Mouse (Mus musculus): ENCODE data around the gene Cdh10. TPM values are rescaled to one million over a fixed set of nuclear protein-coding genes. Genes with fewer than 3 reads are reported as not detected.

The Cdh10 gene
- polyA plus RNA-seq (2015; fragmentation: Nextera tagmentation; extraction: Ambion mirVana) = not detected in 2 replicates

GRCm38 (mm10) chr15:18818185-18818973 is at the start of gene Cdh10:
Cdh10 (plus strand) TSS chr15:18818947.
- no peaks in the 10 kb centered on the region for H3K4me1 ChIP-seq (replicated peaks)
- no peak within 1 kb of the TSS for H3K9ac ChIP-seq
- no peaks in the 10 kb centered on the region for H3K9me3 ChIP-seq (replicated peaks)
- no peaks in the 10 kb centered on the region for H3K36me3 ChIP-seq (replicated peaks)
- H3K4me3 ChIP-seq (replicated peaks) = no peak within 1 kb of the TSS
- ATAC-seq (ENCODE audit: insufficient read depth) = no peak
- peaks cover 5% of the 10 kb centered on the region; the same call in 1 of the 2 replicates for H3K27me3 ChIP-seq
- H3K4me2 ChIP-seq = peak within 1 kb of the TSS; percentile 36
- H3K27ac ChIP-seq (replicated peaks) = no peak within 1 kb of the TSS
- 1% methylated on average over 24 of the region's 24 CpGs for WGBS (ENCODE audit: insufficient replicate concordance)

- 65% methylated on average over 4 of the region's 4 CpGs for WGBS (ENCODE audit: insufficient replicate concordance)
- no peaks in the 10 kb centered on the region for H3K27me3 ChIP-seq
- H3K4me3 ChIP-seq (replicated peaks) = no peak overlapping the region
- no peaks in the 10 kb centered on the region for H3K9me3 ChIP-seq (replicated peaks)
- H3K27ac ChIP-seq (replicated peaks) = no peak overlapping the region
- no peaks in the 10 kb centered on the region for H3K36me3 ChIP-seq (replicated peaks)
- ATAC-seq (ENCODE audit: insufficient read depth) = no peak
- H3K4me1 ChIP-seq (replicated peaks) = no peaks in the 10 kb centered on the region
- no peak overlapping the region for H3K4me2 ChIP-seq
- H3K9ac ChIP-seq = no peak overlapping the region
Observed at GRCm38 (mm10) chr15:18809148-18809827, 9.5 kb upstream of the Cdh10 start.

- Histone ChIP-seq H3K27ac (replicated peaks) (no peak overlapping the region), H3K4me1 (replicated peaks) (no peaks in the 10 kb centered on the region), H3K9ac (no peak overlapping the region), H3K4me3 (replicated peaks) (no peak overlapping the region), H3K36me3 (replicated peaks) (no peaks in the 10 kb centered on the region), H3K9me3 (replicated peaks) (no peaks in the 10 kb centered on the region), H3K27me3 (peaks cover 5% of the 10 kb centered on the region; the same call in 1 of the 2 replicates), H3K4me2 (no peak overlapping the region)
- ATAC-seq (ENCODE audit: insufficient read depth) = no peak
- 59% methylated on average over 3 of the region's 3 CpGs for WGBS (ENCODE audit: insufficient replicate concordance)
Observed at GRCm38 (mm10) chr15:18817707-18818106, 1.0 kb upstream of the Cdh10 start.

- no peaks in the 10 kb centered on the region for H3K36me3 ChIP-seq (replicated peaks)
Observed at GRCm38 (mm10) chr15:18820226-18820625, 1.5 kb downstream of the Cdh10 start.

GRCm38 (mm10) chr15:18821114-18821756 is 2.5 kb downstream of the Cdh10 start:
- no peaks in the 10 kb centered on the region for H3K4me1 ChIP-seq (replicated peaks)
- no peaks in the 10 kb centered on the region for H3K36me3 ChIP-seq (replicated peaks)
- WGBS (ENCODE audit: insufficient replicate concordance) = 17% methylated on average over 10 of the region's 10 CpGs
- H3K9ac ChIP-seq = no peak overlapping the region
- no peaks in the 10 kb centered on the region for H3K9me3 ChIP-seq (replicated peaks)
- no peak overlapping the region for H3K4me3 ChIP-seq (replicated peaks)
- peaks cover 5% of the 10 kb centered on the region; the same call in 1 of the 2 replicates for H3K27me3 ChIP-seq
- no peak overlapping the region for H3K27ac ChIP-seq (replicated peaks)
- no peak overlapping the region for H3K4me2 ChIP-seq
- ATAC-seq (ENCODE audit: insufficient read depth) = 0 out of 2 replicates have a peak, but pooled peaks have one; percentile 15

More at GRCm38 (mm10) chr15:18820226-18820625, 1.5 kb downstream of the Cdh10 start:
- 21% methylated on average over 3 of the region's 3 CpGs for WGBS (ENCODE audit: insufficient replicate concordance)
- H3K4me1 ChIP-seq (replicated peaks) = no peaks in the 10 kb centered on the region
- no peak overlapping the region for H3K9ac ChIP-seq
- no peak overlapping the region for H3K4me2 ChIP-seq
- H3K27me3 ChIP-seq = peaks cover 5% of the 10 kb centered on the region; the same call in 1 of the 2 replicates
- no peak for ATAC-seq (ENCODE audit: insufficient read depth)
- H3K9me3 ChIP-seq (replicated peaks) = no peaks in the 10 kb centered on the region
- H3K4me3 ChIP-seq (replicated peaks) = no peak overlapping the region
- no peak overlapping the region for H3K27ac ChIP-seq (replicated peaks)

GRCm38 (mm10) chr15:18823420-18823819 is 4.7 kb downstream of the Cdh10 start:
- no peak for ATAC-seq (ENCODE audit: insufficient read depth)
- Histone ChIP-seq H3K4me2 (no peak overlapping the region), H3K4me1 (replicated peaks) (no peaks in the 10 kb centered on the region), H3K9me3 (replicated peaks) (no peaks in the 10 kb centered on the region), H3K27ac (replicated peaks) (no peak overlapping the region), H3K36me3 (replicated peaks) (no peaks in the 10 kb centered on the region), H3K9ac (no peak overlapping the region), H3K27me3 (peaks cover 5% of the 10 kb centered on the region; the same call in 1 of the 2 replicates), H3K4me3 (replicated peaks) (no peak overlapping the region)
- 61% methylated on average over 2 of the region's 2 CpGs for WGBS (ENCODE audit: insufficient replicate concordance)

GRCm38 (mm10) chr15:18832263-18832662 is 13.5 kb downstream of the Cdh10 start:
- H3K27me3 ChIP-seq = no peaks in the 10 kb centered on the region
- no peak overlapping the region for H3K27ac ChIP-seq (replicated peaks)
- H3K4me2 ChIP-seq = no peak overlapping the region
- H3K4me1 ChIP-seq (replicated peaks) = no peaks in the 10 kb centered on the region
- H3K9ac ChIP-seq = no peak overlapping the region
- H3K9me3 ChIP-seq (replicated peaks) = no peaks in the 10 kb centered on the region
- ATAC-seq (ENCODE audit: insufficient read depth) = no peak
- H3K36me3 ChIP-seq (replicated peaks) = no peaks in the 10 kb centered on the region
- H3K4me3 ChIP-seq (replicated peaks) = no peak overlapping the region
- WGBS (ENCODE audit: insufficient replicate concordance) = 12% methylated on average over 4 of the region's 4 CpGs

GRCm38 (mm10) chr15:18841769-18842168 is 23.0 kb downstream of the Cdh10 start:
- Histone ChIP-seq H3K27ac (replicated peaks) (no peak overlapping the region), H3K36me3 (replicated peaks) (no peaks in the 10 kb centered on the region), H3K9ac (no peak overlapping the region), H3K4me3 (replicated peaks) (no peak overlapping the region), H3K4me1 (replicated peaks) (no peaks in the 10 kb centered on the region), H3K4me2 (no peak overlapping the region), H3K27me3 (no peaks in the 10 kb centered on the region), H3K9me3 (replicated peaks) (no peaks in the 10 kb centered on the region)
- ATAC-seq (ENCODE audit: insufficient read depth) = no peak
- WGBS (ENCODE audit: insufficient replicate concordance) = 66% methylated on average over 2 of the region's 2 CpGs

- H3K27me3 ChIP-seq = no peaks in the 10 kb centered on the region
- H3K4me2 ChIP-seq = no peak overlapping the region
- no peaks in the 10 kb centered on the region for H3K4me1 ChIP-seq (replicated peaks)
- no peak overlapping the region for H3K4me3 ChIP-seq (replicated peaks)
- H3K9ac ChIP-seq = no peak overlapping the region
- WGBS (ENCODE audit: insufficient replicate concordance) = 58% methylated on average over 5 of the region's 5 CpGs
- no peaks in the 10 kb centered on the region for H3K36me3 ChIP-seq (replicated peaks)
- no peak for ATAC-seq (ENCODE audit: insufficient read depth)
- H3K9me3 ChIP-seq (replicated peaks) = no peaks in the 10 kb centered on the region
- H3K27ac ChIP-seq (replicated peaks) = no peak overlapping the region
Observed at GRCm38 (mm10) chr15:18844807-18845206, 26.1 kb downstream of the Cdh10 start.

GRCm38 (mm10) chr15:18850497-18850896 is 31.8 kb downstream of the Cdh10 start:
- H3K4me1 ChIP-seq (replicated peaks) = no peaks in the 10 kb centered on the region
- ATAC-seq (ENCODE audit: insufficient read depth) = no peak
- H3K27ac ChIP-seq (replicated peaks) = no peak overlapping the region
- H3K36me3 ChIP-seq (replicated peaks) = no peaks in the 10 kb centered on the region
- no peaks in the 10 kb centered on the region for H3K9me3 ChIP-seq (replicated peaks)
- no peak overlapping the region for H3K4me3 ChIP-seq (replicated peaks)
- no peak overlapping the region for H3K4me2 ChIP-seq
- 49% methylated on average over 2 of the region's 2 CpGs for WGBS (ENCODE audit: insufficient replicate concordance)
- H3K9ac ChIP-seq = no peak overlapping the region
- H3K27me3 ChIP-seq = no peaks in the 10 kb centered on the region

- Histone ChIP-seq H3K27me3 (no peaks in the 10 kb centered on the region), H3K27ac (replicated peaks) (no peak overlapping the region), H3K36me3 (replicated peaks) (no peaks in the 10 kb centered on the region), H3K4me2 (no peak overlapping the region), H3K9me3 (replicated peaks) (no peaks in the 10 kb centered on the region), H3K4me1 (replicated peaks) (no peaks in the 10 kb centered on the region), H3K4me3 (replicated peaks) (no peak overlapping the region), H3K9ac (no peak overlapping the region)
- no peak for ATAC-seq (ENCODE audit: insufficient read depth)
- WGBS (ENCODE audit: insufficient replicate concordance) = 42% methylated on average over 2 of the region's 2 CpGs
Observed at GRCm38 (mm10) chr15:18858135-18858534, 39.4 kb downstream of the Cdh10 start.
